Comparison of ENCODE assay signal across 22 mouse cellular contexts in the genomic region with DNA sequence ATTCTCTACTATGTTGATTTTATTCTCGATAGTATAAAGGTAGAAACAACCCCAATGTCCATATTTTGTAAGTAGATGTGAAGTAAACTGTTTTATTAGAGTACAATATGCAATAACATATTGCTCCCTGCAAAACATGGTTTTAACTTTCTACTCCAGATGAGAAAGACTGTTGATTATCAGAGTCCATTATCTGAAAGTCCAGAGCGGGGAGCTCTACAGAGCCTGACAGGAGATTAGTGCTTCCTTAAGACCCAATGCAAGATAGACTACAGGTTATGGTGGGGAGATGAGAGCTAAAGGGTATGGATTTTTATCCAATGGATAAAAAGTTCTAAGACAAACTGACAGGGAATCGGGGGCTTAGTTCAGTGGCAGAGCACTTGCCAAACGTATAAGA.
"Had no signal": no experiment of that assay in that cellular context is flagged by ENCODE, and none has a peak within 500 bp of the region (broad histone marks: within the 10 kb centered on the region; RNA-seq: fewer than 3 reads in every experiment).

No protein-coding gene starts in this region.

- H3K9ac ChIP-seq: intestine, embryonic 15.5 days; kidney, embryonic 15.5 days; limb, embryonic 13.5 days; lung, embryonic 15.5 days; midbrain, embryonic 12.5 days; midbrain, embryonic 15.5 days; neural tube, embryonic 12.5 days; neural tube, embryonic 15.5 days had no signal

- H3K4me1 ChIP-seq: intestine, embryonic 15.5 days; kidney, embryonic 15.5 days; limb, embryonic 10.5 days; limb, embryonic 13.5 days; lung, embryonic 15.5 days; midbrain, embryonic 12.5 days; midbrain, embryonic 15.5 days; neural tube, embryonic 12.5 days; neural tube, embryonic 15.5 days had no signal

- H3K27me3 ChIP-seq: intestine, embryonic 15.5 days; kidney, embryonic 15.5 days; limb, embryonic 13.5 days; lung, embryonic 15.5 days; midbrain, embryonic 12.5 days; midbrain, embryonic 15.5 days; neural tube, embryonic 12.5 days; neural tube, embryonic 15.5 days had no signal

- DNase-seq: kidney, adult 11 months; kidney, adult 8-10 months; kidney, postnatal 14 days; layer of hippocampus, adult 9-11 months; lung, postnatal 10 days; lung, postnatal 36 days; right cerebral cortex, adult 18-20 months; right cerebral cortex, postnatal 25 days; spleen, adult 18-20 months; thymus, adult 2 months; thymus, postnatal 14 days; thymus, postnatal 4 days had no signal

- H3K4me2 ChIP-seq: intestine, embryonic 15.5 days; kidney, embryonic 15.5 days; limb, embryonic 13.5 days; lung, embryonic 15.5 days; midbrain, embryonic 12.5 days; midbrain, embryonic 15.5 days; neural tube, embryonic 12.5 days; neural tube, embryonic 15.5 days had no signal

- H3K4me3 ChIP-seq: intestine, embryonic 15.5 days; kidney, embryonic 15.5 days; layer of hippocampus, adult 2 months; limb, embryonic 10.5 days; limb, embryonic 13.5 days; lung, embryonic 15.5 days; midbrain, embryonic 12.5 days; midbrain, embryonic 15.5 days; neural tube, embryonic 12.5 days; neural tube, embryonic 15.5 days had no signal

- H3K36me3 ChIP-seq: intestine, embryonic 15.5 days; kidney, embryonic 15.5 days; limb, embryonic 10.5 days; limb, embryonic 13.5 days; lung, embryonic 15.5 days; midbrain, embryonic 12.5 days; midbrain, embryonic 15.5 days; neural tube, embryonic 12.5 days; neural tube, embryonic 15.5 days had no signal

- H3K27ac ChIP-seq: intestine, embryonic 15.5 days; kidney, embryonic 15.5 days; layer of hippocampus, adult 2 months; limb, embryonic 10.5 days; limb, embryonic 13.5 days; lung, embryonic 15.5 days; midbrain, embryonic 12.5 days; midbrain, embryonic 15.5 days; neural tube, embryonic 12.5 days; neural tube, embryonic 15.5 days had no signal

- H3K9me3 ChIP-seq: intestine, embryonic 15.5 days; kidney, embryonic 15.5 days; limb, embryonic 10.5 days; limb, embryonic 13.5 days; lung, embryonic 15.5 days; midbrain, embryonic 12.5 days; midbrain, embryonic 15.5 days; neural tube, embryonic 12.5 days; neural tube, embryonic 15.5 days had no signal

- ATAC-seq: intestine, embryonic 15.5 days; midbrain, embryonic 15.5 days had no signal
